Mouse (Mus musculus) ES-Bruce4 (cell line): ENCODE data around the gene Plce1.

ENCODE experiments used
- CTCF ChIP-seq: IDR thresholded peaks from one replicate; pipeline ENCODE4 v1.8.1; 2011; ENCODE audit warnings: low read depth, low read length
- POLR2A ChIP-seq: IDR thresholded peaks from one replicate; pipeline ENCODE4 v1.8.1; 2011; ENCODE audit warnings: low read length; ENCODE audit not compliant: insufficient read depth

DNA sequence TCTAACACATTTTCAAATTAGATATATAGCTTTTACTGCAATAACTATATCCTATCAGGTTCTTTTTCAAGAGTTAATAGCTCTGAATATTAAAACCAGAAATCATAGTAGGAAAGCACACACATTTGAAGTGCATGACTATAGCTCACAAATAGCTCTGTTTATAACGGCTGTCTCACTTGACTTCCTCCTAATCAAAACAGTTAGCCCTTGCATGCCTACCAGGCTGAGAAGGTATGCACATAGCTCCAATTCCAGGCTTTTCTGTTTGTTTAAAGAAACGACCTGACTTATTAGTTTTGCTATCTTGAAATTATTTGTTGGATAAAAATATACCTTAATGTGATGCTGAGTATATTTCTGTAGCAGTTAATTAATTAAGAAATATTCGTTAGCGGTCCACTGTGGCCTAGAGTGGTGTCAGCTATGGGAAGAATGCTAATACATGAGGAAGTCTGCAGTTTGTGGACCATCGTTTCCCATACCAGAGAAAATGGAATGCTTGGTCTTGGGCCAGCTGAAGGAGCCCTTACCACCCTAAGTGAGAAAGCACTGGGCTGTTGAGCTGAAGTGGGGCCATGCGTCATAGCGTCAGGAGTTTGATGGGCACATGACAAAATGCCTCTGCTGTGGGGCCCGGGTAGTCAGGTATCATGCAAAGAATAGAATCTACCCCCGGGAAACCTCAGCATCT is 146.3 kb downstream of the Plce1 start:
- TF ChIP-seq POLR2A: no peak
- TF ChIP-seq CTCF: no peak
